Mouse (Mus musculus) layer of hippocampus, adult 11-12 months (tissue): ENCODE results near the gene Dnah9.

Source experiments
- DNase-seq: peaks from one replicate; pipeline ENCODE4 v3.0.0; 2022; ENCODE audit warnings: low spot score

Gene Dnah9

DNA sequence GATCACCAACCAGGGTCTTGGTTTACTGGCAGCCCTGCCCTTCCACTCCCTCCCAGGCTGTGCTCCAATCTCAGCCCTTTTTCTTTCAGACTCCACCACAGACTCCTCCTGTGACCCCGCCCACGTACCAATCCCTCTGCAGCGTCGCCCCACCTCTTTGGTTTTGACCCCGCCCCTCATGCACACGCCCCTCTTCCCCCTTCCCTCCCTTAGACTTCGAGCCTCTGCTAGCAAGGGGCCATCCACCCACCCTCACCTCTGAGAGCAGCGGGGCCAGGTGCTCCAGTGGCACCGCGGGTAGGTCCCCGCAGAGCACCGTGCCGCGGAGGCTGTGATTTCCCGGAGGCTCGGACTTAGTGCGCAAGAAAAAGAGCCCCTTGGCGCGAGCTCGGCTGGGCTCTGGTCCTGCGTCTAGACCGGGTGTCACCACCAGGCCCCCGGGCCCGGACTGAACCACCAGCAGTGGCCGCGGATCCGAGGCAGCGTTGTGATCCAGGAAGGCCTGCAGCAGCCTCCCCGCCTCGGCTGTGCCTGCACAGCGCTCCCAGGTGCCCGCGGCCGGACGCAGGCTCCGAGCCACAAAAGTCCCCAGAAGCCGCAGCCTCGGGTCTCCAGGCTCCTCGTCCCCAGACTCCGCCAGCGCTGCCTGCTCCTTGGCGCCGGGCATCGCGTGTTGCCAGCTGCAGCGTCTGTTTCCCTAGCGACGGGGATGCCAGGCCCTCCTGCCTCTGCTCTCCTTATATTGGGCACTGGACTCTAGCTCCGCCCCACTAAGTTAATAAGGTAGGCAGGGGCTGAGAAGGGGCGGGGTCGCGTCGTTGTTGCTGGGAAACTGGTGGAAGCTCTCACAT is at the start of gene Dnah9:
Dnah9 (minus strand) TSS at position 751 of the 851 bp plus-strand sequence.
- DNase-seq = peak; percentile 91

DNA sequence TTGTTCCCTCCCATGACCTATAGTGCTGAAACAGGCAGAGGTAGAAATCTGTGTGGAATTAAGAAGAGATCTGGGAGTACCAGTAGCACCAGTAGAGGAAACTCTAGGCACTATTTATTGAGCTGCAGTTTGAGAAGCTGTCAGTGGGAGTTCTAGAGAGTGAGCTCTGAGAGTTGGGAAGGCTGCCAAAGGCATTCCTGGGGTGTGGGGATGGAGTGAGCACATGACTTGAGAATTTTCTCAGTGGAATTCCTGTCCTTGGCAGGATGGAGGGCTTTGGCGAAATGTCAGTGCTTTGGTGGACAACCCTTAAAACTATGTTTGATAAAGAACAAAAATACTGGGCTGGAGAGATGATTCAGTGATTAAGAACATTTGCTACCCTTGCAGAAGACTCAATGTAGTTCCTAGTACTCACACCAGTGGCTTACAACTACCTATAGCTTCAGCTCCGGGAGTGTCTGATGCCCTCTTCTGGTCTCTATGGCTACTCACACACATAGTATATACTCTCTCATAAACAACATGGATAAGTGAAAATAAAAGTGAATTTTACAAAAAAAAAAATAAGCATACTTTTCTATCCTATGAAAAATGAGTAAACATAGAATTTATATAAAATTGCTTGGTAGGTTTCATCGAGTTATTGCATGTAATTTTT is 20.4 kb upstream of the Dnah9 start:
- DNase-seq = peak; percentile 58

DNA sequence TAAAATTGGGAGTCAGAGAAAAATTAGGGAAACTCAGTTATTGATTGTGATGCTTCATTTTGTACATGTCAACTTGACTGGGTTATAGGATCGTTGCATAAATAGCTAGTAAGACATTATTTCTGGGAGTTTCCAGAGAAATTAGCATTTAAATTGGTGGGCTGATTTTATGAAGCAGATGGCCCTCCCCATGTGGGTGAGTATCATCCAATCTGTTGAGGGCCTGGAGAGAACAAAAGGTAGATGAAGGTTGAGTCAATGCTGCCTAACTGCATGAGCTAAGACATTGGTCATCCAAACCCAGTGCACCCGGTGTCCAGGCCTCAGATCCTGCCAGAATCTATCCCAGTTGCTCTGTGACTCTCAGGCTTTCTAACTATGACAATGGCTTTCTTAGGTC is 19.8 kb upstream of the Dnah9 start:
- peak; percentile 48 for DNase-seq

DNA sequence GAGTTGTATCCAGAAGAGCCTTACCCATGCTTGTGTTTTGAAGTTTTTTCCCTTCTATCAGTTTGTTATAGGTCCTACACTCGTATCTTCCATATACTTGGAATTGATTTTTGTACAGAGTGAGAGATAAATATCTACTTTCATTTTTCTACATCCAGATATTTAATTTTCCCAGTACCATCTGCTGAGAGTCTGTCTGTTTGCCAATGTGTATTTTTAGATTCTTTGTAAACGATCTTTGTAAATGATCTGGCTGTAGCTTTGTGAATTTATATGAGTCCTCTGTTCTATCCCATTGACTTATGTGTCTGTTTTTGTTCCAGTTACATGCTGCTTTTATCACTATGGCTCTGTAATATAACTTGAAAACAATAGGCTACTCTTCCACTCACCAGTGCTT is 9.4 kb upstream of the Dnah9 start:
- peak; percentile 17 for DNase-seq

DNA sequence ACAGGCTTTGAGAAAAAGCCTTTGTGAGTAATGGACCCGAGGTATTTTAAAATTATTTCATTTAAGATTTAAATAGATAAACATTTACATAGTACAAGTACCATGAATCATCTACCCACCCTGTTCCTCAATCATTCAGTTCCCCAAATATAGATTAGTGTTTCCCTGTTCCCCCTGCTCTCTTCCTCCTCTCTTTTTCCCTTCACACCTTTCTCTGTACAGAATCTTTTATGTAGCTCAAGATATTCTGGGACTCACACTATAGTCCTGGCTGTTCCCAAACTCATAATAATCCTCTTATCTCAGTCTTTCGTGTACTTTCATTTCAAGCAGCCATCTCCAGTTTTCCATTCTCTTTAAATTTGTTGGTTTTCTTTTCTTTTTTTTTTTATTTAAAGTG is 4.3 kb downstream of the Dnah9 start:
- DNase-seq = no peak

DNA sequence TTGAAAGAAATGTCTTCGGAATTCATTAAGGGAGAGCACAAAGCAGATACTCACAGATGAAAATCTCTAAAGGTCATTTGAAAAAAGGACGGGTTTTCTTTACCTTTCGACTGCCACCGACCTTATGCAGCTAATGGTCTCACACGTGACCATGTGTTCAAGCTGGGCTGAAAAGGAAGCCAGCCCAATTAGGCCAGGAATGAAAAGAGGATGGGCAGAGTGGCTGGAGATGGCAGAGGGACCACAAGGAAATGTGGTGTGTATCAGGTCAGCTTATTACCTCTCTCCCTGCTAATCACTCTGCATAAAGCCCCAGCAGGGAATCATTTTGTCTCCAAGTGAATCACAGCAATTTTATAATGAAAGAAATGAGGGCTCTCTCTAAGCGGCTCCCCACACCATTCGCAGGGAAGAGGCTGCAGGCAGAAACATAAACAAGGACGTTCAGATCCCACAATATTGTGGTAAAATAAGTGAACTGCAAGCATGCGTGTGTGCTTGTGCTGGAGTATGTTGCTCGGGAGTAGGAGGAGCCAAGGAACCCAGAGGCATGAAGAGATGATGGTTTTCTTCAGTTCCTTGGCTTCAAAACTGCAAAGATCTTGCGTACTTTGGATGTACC is 27.6 kb downstream of the Dnah9 start:
- no peak for DNase-seq

DNA sequence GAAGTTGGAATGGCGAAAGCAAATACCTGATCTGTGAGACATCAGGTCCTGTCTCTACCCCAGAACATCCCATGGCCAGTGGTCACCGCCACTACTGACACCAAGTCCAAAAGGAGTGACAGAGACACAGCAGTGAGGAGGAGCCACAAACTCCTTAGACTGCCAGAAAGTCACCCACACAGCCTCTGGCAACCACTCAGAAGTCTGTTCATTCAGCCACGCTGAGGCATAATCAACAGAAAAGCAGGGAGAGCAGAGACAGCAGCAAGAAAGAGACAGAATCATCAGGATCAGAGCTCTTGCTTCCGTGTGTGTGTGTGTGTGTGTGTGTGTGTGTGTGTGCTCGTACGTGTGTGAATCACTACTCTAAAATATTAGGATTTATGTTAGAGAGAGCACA is 33.5 kb downstream of the Dnah9 start:
- DNase-seq = peak; percentile 14

DNA sequence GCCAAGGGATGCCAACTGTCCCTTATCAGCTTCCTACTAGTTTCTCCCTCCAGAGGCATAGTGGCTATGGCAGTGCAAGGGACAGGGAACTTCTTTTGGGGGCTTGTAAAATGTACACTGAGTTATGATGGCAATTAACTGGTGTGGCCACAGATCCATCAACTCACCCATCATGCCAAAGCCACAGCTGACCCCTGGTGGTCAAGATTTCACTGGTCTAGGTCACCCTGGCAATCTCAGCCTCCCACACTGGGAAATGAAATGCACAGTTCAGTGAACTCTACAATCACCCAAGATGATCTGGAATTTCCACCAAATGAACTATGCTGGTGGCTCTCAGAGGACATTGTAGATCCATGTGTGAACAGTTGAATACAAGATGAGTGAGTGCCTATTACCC is 42.2 kb downstream of the Dnah9 start:
- DNase-seq = no peak

DNA sequence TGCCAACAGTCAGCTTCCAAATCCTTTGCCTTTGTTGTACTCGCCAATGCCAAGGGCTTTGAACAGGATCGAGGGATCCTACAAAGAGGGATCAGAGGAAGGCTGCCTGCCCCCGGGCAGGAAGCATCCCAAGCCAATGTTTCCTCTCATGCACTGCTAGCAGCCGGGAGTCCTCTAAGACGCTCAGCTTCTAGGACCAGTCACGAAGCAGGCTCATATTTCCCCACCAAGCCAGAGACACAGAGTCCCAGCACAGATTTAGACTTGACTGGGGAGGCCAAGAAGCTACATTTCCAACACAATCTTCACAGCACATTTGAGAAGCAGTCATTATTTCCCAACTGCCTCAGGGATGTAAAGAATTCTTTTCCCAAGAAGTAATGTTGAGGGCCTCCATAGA is 43.9 kb downstream of the Dnah9 start:
- no peak for DNase-seq

DNA sequence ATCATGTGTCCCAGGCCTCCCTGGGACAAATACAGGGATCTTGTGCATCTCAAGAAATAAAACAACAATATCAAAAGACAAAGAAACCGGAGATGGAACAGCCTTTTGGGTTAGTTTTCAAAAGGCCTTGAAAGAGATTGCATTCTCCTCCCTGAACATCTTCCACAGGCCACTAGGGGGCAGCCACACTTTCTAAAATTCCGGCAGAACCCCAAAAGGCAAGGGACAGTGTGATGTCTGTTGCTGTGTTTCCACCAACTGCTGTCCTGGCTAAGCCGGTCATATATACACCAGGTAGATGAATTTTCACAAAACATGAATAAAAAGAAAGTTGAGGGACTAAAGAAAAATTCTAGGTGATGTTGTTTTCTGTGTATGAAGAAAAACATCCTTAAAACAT is 46.3 kb downstream of the Dnah9 start:
- DNase-seq = peak; percentile 64

DNA sequence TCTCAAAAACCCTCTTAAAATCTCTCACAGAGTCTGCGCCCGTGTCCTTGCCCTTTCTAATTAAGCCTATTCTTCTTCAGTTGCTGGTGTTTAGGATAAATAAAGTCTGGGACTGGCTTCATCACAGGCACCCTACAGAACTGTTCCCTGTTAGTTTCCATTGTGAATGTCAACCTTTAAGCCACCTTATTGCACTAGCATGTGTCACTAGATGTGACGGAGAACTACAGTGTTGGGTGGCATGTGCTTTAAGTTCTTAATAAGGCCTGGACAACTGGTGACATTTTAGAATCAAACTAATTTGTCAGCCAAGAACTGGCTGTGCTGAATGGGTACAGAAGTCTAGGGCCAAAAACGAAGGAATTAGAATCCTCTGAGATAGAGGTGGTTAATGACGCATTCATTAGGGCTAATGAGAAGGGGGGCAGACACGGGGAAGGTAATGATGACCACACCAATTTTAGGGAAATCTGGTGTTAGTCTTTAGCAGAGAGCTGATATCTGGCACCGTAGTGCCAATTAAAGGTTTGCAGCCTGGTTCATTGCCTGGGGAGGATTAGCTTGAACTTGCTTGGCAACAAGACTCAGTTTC is 84.6 kb downstream of the Dnah9 start:
- no peak for DNase-seq

DNA sequence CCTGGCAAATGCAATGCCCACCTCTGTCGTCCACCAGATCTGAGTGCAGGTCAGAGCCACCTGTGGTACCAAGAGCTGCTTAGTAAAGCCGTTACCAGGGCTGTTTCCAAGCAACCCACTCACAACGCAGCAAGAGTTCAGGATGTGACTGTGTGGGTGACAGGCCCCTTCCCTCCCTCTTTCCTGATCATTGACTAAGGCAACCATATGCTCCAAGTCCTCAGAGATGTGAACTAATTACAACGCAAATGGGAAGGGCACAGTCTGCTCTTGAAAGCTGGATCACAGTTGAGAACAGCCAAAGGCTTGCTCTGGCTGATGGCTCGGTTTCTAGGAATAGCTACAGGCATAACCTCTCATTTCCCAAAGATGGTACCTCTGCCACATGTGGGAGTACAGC is 95.4 kb downstream of the Dnah9 start:
- peak; percentile 55 for DNase-seq

DNA sequence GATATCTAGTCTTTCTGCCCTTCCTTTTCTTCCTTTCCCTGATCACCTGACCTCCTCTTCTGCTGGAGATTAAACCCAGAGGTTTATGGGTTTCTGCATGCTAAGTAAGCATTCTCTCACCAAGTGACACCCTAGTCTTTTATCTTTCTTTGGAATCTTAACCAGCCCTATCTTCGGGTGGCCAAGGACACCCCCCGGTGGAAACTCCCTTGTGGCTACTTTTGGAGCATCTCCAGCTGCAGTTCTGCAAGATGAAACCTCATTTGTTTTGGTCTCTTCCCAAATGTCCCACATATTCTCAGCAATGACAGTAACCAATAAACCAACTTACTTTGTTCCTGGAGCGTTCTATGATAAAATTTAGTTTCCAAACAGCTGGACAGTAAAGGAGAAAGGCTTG is 109.4 kb downstream of the Dnah9 start:
- no peak for DNase-seq

DNA sequence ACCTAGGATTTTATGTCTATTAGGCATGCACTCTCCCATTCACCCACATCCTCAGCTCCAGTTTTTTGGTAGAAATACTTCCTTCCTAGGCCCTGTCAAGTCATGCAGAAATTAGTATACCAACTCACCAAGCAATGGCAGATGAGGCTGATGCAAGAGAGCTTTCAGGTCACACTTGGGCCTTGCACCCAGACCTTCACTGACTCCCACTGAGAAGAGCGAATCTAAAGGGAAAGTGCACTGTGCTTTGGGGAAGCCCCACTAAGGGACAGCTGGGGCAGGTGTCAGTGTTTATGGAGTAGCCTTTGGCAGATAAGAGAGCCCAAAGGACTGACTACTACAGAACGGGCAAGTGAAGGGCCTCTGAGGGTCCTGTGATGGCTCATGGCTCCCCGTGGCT is 117.1 kb downstream of the Dnah9 start:
- no peak for DNase-seq

DNA sequence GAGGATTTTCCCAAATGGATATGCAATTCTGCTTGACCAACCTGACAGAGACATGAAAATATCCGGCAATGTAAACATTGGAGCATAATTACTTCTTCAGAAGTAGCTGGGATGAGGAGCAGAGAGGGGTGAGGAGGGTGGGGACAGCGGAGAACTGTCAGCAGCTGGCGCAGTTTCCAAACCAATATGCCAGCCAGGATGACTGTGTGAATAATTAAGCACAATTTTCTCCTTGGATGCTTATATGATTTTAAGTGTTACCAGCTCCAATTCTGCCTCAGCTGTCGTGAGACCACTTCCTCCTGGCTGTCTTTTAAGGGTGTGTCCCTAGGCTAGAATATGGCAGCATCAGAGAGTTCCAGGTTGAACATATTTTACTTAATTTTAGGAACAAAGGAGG is 119.2 kb downstream of the Dnah9 start:
- no peak for DNase-seq

DNA sequence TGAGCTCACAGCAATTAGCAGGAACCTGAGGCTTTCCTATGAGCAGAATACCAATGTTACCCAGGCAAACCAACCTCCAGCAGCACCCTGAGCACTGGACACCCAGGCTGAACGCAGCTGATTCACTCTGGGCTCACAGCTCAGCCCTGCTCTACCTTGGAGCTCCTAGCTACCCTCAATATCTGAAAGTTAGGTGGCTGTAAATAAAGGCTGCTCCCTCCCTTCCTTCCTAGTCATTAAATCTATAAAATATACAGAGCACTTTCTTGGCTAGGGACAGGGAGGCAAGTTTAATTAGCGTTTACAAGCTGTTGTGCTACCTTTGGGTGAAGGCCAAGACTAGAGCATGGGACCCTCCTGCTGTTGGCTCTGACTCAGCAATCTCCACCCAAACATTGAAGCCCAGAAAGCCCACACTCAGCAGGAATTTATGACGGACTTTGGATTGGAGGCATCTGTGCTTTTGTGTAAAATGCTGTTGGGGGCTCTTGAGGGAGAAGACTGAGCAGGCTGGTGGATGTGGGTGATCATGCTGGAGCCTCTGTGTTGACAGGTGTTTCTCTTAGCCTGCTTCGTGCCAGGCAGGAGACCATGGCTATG is 121.7 kb downstream of the Dnah9 start:
- DNase-seq = no peak

DNA sequence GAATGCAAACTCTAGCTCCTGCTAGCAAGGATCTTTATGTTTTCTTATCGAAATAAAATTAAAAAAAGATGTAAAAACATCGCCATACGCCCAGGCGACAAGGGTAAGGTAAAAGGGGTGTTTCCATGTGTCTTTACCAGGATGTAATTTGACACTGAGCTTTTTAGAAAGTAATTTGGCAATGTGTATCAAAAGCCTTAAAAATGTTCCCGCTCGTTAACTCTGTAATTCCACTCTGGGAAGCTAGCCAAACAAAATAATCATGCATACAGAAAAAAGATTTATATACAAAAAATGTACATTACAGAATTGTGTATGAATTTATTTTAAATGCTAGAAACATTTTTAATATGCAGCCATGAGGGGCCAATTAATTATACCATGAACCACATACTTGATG is 124.7 kb downstream of the Dnah9 start:
- DNase-seq = no peak

DNA sequence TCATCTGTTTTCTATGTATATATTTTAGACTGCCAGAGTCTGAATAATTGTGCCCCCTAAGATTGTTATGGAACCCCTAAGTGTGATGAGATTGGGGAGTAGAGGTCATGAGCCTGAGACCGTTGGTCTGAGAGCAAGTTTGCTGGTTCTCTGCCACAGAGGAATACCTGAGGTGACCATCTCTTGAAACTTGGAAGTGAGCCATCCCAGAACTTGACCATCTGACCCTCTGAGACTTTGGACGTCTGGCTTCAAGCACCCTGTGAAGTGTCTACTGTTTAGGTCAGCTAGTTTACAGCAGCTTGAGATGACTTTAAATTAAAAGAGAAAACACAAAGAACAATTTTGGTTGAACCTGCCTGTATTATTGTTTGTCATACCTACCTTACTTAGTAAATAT is 125.8 kb downstream of the Dnah9 start:
- no peak for DNase-seq

DNA sequence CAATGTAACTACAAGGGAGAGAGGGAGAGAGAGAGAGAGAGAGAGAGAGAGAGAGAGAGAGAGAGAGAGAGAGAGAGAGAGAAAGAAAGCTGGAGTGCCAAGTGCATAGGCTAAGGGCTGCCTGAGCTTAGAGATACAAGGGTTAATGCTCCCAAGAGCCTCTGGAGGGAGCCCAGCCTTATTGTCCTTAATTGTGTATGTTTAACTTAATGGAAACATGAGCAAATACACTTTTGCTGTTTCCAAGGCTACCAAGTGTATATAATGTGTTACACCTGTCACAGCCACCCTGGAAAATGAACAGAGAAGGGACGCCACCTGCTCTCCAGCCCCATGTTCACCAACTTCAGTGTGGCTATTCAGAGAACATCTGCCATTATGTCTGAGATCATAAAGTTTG is 142.6 kb downstream of the Dnah9 start:
- DNase-seq = no peak

DNA sequence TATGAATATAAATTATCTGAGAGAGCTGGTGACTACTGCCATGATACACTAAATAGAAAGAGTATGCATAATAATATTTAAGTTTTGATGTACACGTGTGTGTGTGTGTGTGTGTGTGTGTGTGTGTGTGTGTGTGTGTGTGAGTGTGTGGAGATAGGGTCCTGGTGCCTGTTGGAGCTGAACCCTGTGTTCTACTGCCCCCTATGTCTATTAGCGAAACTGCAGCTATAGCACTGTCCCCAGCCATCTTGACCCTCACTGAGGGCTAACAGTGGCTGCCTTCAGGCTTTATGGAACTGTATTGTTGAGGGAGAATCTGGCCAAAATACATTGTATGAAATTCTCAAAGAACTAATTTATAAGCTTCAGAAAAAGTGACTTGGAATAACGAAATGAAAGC is 192.5 kb downstream of the Dnah9 start:
- no peak for DNase-seq

DNA sequence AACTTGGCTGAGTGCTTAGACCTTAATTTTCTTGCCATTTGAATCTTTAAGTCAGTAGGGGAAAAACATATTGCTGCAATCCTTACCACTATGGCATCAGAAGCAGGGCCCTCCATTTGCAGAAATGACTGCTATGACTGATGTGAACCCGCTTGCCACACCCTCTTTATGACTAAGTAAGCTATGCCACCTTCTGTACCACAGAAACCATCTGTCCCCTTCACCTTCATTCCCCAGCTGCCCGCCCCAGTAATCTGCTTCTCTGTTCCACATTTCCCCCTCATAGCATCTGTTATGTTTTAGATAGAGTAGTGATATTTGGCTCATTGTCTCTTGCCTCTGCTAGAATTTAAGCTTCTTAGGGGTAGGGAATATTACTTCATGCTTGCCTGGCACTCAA is 237.6 kb downstream of the Dnah9 start:
- peak; percentile 65 for DNase-seq

DNA sequence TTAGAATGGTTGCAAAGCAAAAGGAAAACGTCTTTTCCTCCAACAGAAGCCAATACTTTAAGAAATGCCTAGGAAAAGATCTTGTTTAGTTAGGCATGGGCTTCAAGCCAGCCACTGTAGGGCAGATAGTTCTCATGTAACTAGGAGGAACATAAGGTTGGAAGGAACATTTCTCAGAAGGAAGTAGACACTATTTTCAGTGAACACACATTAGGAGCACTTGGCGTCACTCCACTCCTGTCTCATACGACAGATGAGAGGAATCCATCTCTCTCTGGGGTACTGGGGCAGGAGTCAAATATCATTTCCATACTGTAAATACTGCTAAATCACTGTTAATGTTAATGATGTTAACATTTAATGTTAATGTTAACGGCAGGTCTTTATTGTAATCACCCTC is 238.0 kb downstream of the Dnah9 start:
- DNase-seq = peak; percentile 44

DNA sequence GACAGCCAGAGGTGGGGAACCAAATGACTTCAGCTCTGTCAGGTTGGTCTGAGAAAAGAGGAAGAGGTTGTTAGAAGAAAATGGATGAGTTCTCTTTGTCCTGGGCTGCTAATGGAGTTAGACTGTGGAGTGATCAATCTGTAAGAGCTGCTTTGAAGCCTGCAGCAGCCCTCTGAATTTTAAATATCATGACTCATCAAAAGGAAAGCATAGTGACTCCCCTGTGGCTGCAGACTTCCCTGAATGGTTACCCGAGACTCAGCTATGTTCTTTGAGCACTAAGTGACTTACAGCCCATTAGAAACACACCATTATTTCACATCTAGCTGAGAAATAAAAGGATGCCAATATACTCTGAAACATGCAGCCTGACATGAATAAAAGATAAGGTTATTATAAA is 240.4 kb downstream of the Dnah9 start:
- no peak for DNase-seq
